Mouse (Mus musculus): ENCODE data around the gene Zscan4b. TPM values are rescaled to one million over a fixed set of nuclear protein-coding genes. Genes with fewer than 3 reads are reported as not detected.
"Not testable (repeated sequence)": the region's sequence is repeated elsewhere in the genome, so short reads cannot be mapped to it uniquely, and the experiment has no call there.

Zscan4b gene
- polyA plus RNA-seq (2016; fragmentation: Nextera tagmentation; extraction: Ambion mirVana), result not detected in 2 replicates

- not testable (repeated sequence) for H3K9me3 ChIP-seq; H3K27me3 ChIP-seq; H3K4me2 ChIP-seq; H3K9ac ChIP-seq; H3K4me3 ChIP-seq (replicated peaks); H3K4me1 ChIP-seq; H3K27ac ChIP-seq; ATAC-seq (ENCODE audit: low FRiP score); H3K36me3 ChIP-seq (replicated peaks)
- 100% methylated on average over 1 of the region's 1 CpGs for WGBS
Observed at GRCm38 (mm10) chr7:10904950-10905349, at the start of gene Zscan4b. Gene Zscan4b (minus strand): TSS chr7:10905050.

Other genes with a start within 250 kb of the Zscan4b start
- gene Nlrp4b, start 217.3 kb downstream of the Zscan4b start, polyA plus RNA-seq (2016; fragmentation: Nextera tagmentation; extraction: Ambion mirVana), result not detected in 2 replicates
- gene Vmn1r71, start 150.7 kb downstream of the Zscan4b start, polyA plus RNA-seq (2016; fragmentation: Nextera tagmentation; extraction: Ambion mirVana), result not detected in 2 replicates
- gene Zscan4c, start 100.7 kb upstream of the Zscan4b start, polyA plus RNA-seq (2016; fragmentation: Nextera tagmentation; extraction: Ambion mirVana), result not detected in 2 replicates
- gene Zscan4-ps1, start 164.6 kb upstream of the Zscan4b start, polyA plus RNA-seq (2016; fragmentation: Nextera tagmentation; extraction: Ambion mirVana), result not detected in 2 replicates

Data from forebrain, embryonic 12.5 days (tissue).